Mouse (Mus musculus) urinary bladder, postnatal 10 days (tissue): ENCODE data around the gene Ate1.
"Not testable (repeated sequence)": the region's sequence is repeated elsewhere in the genome, so short reads cannot be mapped to it uniquely, and the experiment has no call there.

Source experiments
- DNase-seq: peaks from one replicate; pipeline ENCODE4 v3.0.0; 2022; ENCODE audit warnings: low spot score

Gene Ate1

GRCm38 (mm10) chr7:130403346-130403745 lies 116.8 kb downstream of the Ate1 start:
- no peak for DNase-seq

GRCm38 (mm10) chr7:130394697-130395096 lies 125.5 kb downstream of the Ate1 start:
- DNase-seq: no peak

- DNase-seq: not testable (repeated sequence)
Observed at GRCm38 (mm10) chr7:130390060-130390459, 130.1 kb downstream of the Ate1 start.

GRCm38 (mm10) chr7:130386308-130386707 lies 133.9 kb downstream of the Ate1 start:
- DNase-seq: no peak

GRCm38 (mm10) chr7:130385732-130386294 lies 134.4 kb downstream of the Ate1 start:
- no peak for DNase-seq

GRCm38 (mm10) chr7:130382126-130382525 lies 138.0 kb downstream of the Ate1 start:
- DNase-seq: no peak

GRCm38 (mm10) chr7:130381387-130381951 lies 138.7 kb downstream of the Ate1 start:
- DNase-seq: no peak

GRCm38 (mm10) chr7:130380769-130381355 lies 139.3 kb downstream of the Ate1 start:
- DNase-seq: no peak

GRCm38 (mm10) chr7:130380367-130380766 lies 139.8 kb downstream of the Ate1 start:
- DNase-seq: no peak

GRCm38 (mm10) chr7:130379886-130380285 lies 140.3 kb downstream of the Ate1 start:
- no peak for DNase-seq

- DNase-seq: no peak
Observed at GRCm38 (mm10) chr7:130378308-130378707, 141.9 kb downstream of the Ate1 start.

- no peak for DNase-seq
Observed at GRCm38 (mm10) chr7:130374311-130374710, 145.9 kb downstream of the Ate1 start.

GRCm38 (mm10) chr7:130368827-130369641 lies 151.1 kb downstream of the Ate1 start:
- DNase-seq: no peak

- no peak for DNase-seq
Observed at GRCm38 (mm10) chr7:130368036-130368826, 151.9 kb downstream of the Ate1 start.

GRCm38 (mm10) chr7:130367222-130368035 lies 152.7 kb downstream of the Ate1 start:
- DNase-seq: no peak

- DNase-seq: no peak
Observed at GRCm38 (mm10) chr7:130365711-130366110, 154.5 kb downstream of the Ate1 start.
